Mouse (Mus musculus) hindbrain, embryonic 14.5 days (tissue): ENCODE results near the gene Tcerg1l. TPM values are rescaled to one million over a fixed set of nuclear protein-coding genes. Genes with fewer than 3 reads are reported as not detected.

Experiments used
- ATAC-seq: fragments of 200-750 bp; cut with Nextera tagmentation; 2 replicates; pipeline ENCODE4 v1.8.0; 2017; ENCODE audit warnings: moderate number of reproducible peaks, mild to moderate bottlenecking, moderate TSS enrichment, moderate library complexity; ENCODE audit not compliant: low FRiP score
- DNase-seq: peaks from one replicate; pipeline ENCODE4 v3.0.0-alpha.2; 2015; ENCODE audit warnings: low spot score
- H3K27ac ChIP-seq: fragments of 300-500 bp; sonication (generic); 2 replicates; pipeline ENCODE4 v1.5.1; 2014; ENCODE audit warnings: mild to moderate bottlenecking, moderate library complexity
- H3K27me3 ChIP-seq: fragments of 300-500 bp; sonication (generic); 2 replicates; pipeline ENCODE4 v1.6.1; 2014; ENCODE audit warnings: mild to moderate bottlenecking, low read length, mixed read lengths; ENCODE audit not compliant: control insufficient read depth, insufficient read depth
- H3K36me3 ChIP-seq: fragments of 300-500 bp; sonication (generic); replicated peaks from 2 replicates; pipeline ENCODE4 v1.6.1; 2014; ENCODE audit not compliant: control insufficient read depth, insufficient read depth
- H3K4me1 ChIP-seq: fragments of 300-500 bp; sonication (generic); replicated peaks from 2 replicates; pipeline ENCODE4 v1.6.1; 2014; ENCODE audit warnings: antibody characterized with exemption, low read length, mixed read lengths; ENCODE audit not compliant: control insufficient read depth, insufficient read depth
- H3K4me2 ChIP-seq: fragments of 300-500 bp; sonication (generic); replicated peaks from 2 replicates; pipeline ENCODE4 v1.6.1; 2014; ENCODE audit warnings: mild to moderate bottlenecking, moderate library complexity
- H3K4me3 ChIP-seq: fragments of 300-500 bp; sonication (generic); replicated peaks from 2 replicates; pipeline ENCODE4 v1.5.1; 2014; ENCODE audit warnings: mild to moderate bottlenecking, low read length
- H3K9ac ChIP-seq: fragments of 300-500 bp; sonication (generic); 2 replicates; pipeline ENCODE4 v1.6.1; 2014
- H3K9me3 ChIP-seq: fragments of 300-500 bp; sonication (generic); 2 replicates; pipeline ENCODE4 v1.6.1; 2016; ENCODE audit warnings: low read length; ENCODE audit not compliant: control insufficient read depth
- WGBS: fragments of 180-500 bp; shearing (Covaris S2); extraction: QIAGEN DNeasy Blood & Tissue Kit; methylation state at CpG from one replicate; pipeline ENCODE4 v1.1.7; 2014; 5-methylcytosine and 5-hydroxymethylcytosine counted together
- polyA plus RNA-seq: library from polyadenylated mRNA; unstranded; fragments of >200 nt; fragmentation: Nextera tagmentation; extraction: Ambion mirVana; gene quantifications from 2 replicates; pipeline ENCODE4 v1.2.1, GENCODE M21; 2014

Tcerg1l gene
- 39.7 and 41.0 TPM in 2 replicates for polyA plus RNA-seq

- no peaks in the 10 kb centered on the region for H3K36me3 ChIP-seq
- peak within 1 kb of the TSS; percentile 78 for H3K4me3 ChIP-seq
- no peaks in the 10 kb centered on the region for H3K9me3 ChIP-seq
- under 1% methylated on average over 44 of the region's 76 CpGs for WGBS
- H3K27ac ChIP-seq = peak within 1 kb of the TSS; percentile 77
- no peaks in the 10 kb centered on the region; the same call in 1 of the 2 replicates for H3K4me1 ChIP-seq
- 0 out of 2 replicates have a peak, but pooled peaks cover 6% of the 10 kb centered on the region for H3K27me3 ChIP-seq
- ATAC-seq (peak; percentile 81), DNase-seq (peak; percentile 57)
- H3K4me2 ChIP-seq = peak within 1 kb of the TSS; percentile 99
- H3K9ac ChIP-seq = peak within 1 kb of the TSS; percentile 89
These were observed at the start of gene Tcerg1l for GRCm38 (mm10) chr7:138397485-138398181. Tcerg1l (minus strand) TSS chr7:138397730.

- DNase-seq (no peak), ATAC-seq (no peak)
- Histone ChIP-seq H3K27me3 (no peaks in the 10 kb centered on the region), H3K9ac (no peak overlapping the region), H3K4me2 (no peak overlapping the region), H3K36me3 (no peaks in the 10 kb centered on the region), H3K27ac (no peak overlapping the region), H3K4me1 (no peaks in the 10 kb centered on the region), H3K9me3 (no peaks in the 10 kb centered on the region), H3K4me3 (no peak overlapping the region)
- WGBS = 75% methylated on average over 4 of the region's 4 CpGs
These were observed 44.6 kb upstream of the Tcerg1l start for GRCm38 (mm10) chr7:138442096-138442495.

GRCm38 (mm10) chr7:138432541-138432940 lies 35.0 kb upstream of the Tcerg1l start:
- Histone ChIP-seq H3K27ac (no peak overlapping the region), H3K9ac (no peak overlapping the region), H3K9me3 (no peaks in the 10 kb centered on the region), H3K4me3 (no peak overlapping the region), H3K27me3 (no peaks in the 10 kb centered on the region), H3K4me1 (no peaks in the 10 kb centered on the region), H3K36me3 (no peaks in the 10 kb centered on the region), H3K4me2 (no peak overlapping the region)
- ATAC-seq = no peak
- no peak for DNase-seq
- WGBS = 69% methylated on average over 4 of the region's 4 CpGs

- Histone ChIP-seq H3K9me3 (no peaks in the 10 kb centered on the region), H3K36me3 (no peaks in the 10 kb centered on the region), H3K9ac (no peak overlapping the region), H3K4me1 (no peaks in the 10 kb centered on the region), H3K4me2 (no peak overlapping the region), H3K27me3 (no peaks in the 10 kb centered on the region), H3K4me3 (no peak overlapping the region), H3K27ac (no peak overlapping the region)
- no peak for ATAC-seq
- DNase-seq = no peak
These were observed 33.9 kb upstream of the Tcerg1l start for GRCm38 (mm10) chr7:138431456-138431855.

GRCm38 (mm10) chr7:138429916-138430315 lies 32.4 kb upstream of the Tcerg1l start:
- DNase-seq (no peak), ATAC-seq (no peak)
- Histone ChIP-seq H3K4me1 (no peaks in the 10 kb centered on the region), H3K27ac (no peak overlapping the region), H3K27me3 (no peaks in the 10 kb centered on the region), H3K9me3 (no peaks in the 10 kb centered on the region), H3K9ac (no peak overlapping the region), H3K36me3 (no peaks in the 10 kb centered on the region), H3K4me2 (no peak overlapping the region), H3K4me3 (no peak overlapping the region)
- WGBS = 63% methylated on average over 7 of the region's 7 CpGs

GRCm38 (mm10) chr7:138428826-138429225 lies 31.3 kb upstream of the Tcerg1l start:
- Histone ChIP-seq H3K4me1 (no peaks in the 10 kb centered on the region), H3K27me3 (no peaks in the 10 kb centered on the region), H3K36me3 (no peaks in the 10 kb centered on the region), H3K27ac (no peak overlapping the region), H3K9me3 (no peaks in the 10 kb centered on the region), H3K4me2 (no peak overlapping the region), H3K4me3 (no peak overlapping the region), H3K9ac (no peak overlapping the region)
- ATAC-seq = no peak
- WGBS = 43% methylated on average over 1 of the region's 1 CpGs
- DNase-seq = no peak

GRCm38 (mm10) chr7:138427441-138427840 lies 29.9 kb upstream of the Tcerg1l start:
- Histone ChIP-seq H3K9me3 (no peaks in the 10 kb centered on the region), H3K36me3 (no peaks in the 10 kb centered on the region), H3K27ac (no peak overlapping the region), H3K4me2 (no peak overlapping the region), H3K4me1 (no peaks in the 10 kb centered on the region), H3K27me3 (no peaks in the 10 kb centered on the region), H3K4me3 (no peak overlapping the region), H3K9ac (no peak overlapping the region)
- DNase-seq = no peak
- no peak for ATAC-seq
- 52% methylated on average over 3 of the region's 3 CpGs for WGBS

- Histone ChIP-seq H3K27ac (no peak overlapping the region), H3K4me3 (no peak overlapping the region), H3K9ac (no peak overlapping the region), H3K4me2 (no peak overlapping the region), H3K9me3 (no peaks in the 10 kb centered on the region), H3K36me3 (no peaks in the 10 kb centered on the region), H3K4me1 (0 out of 2 replicates have a peak, but pooled peaks cover 3% of the 10 kb centered on the region), H3K27me3 (no peaks in the 10 kb centered on the region)
- no peak for DNase-seq
- WGBS = 67% methylated on average over 5 of the region's 5 CpGs
- no peak for ATAC-seq
These were observed 16.0 kb upstream of the Tcerg1l start for GRCm38 (mm10) chr7:138413496-138413895.

GRCm38 (mm10) chr7:138401641-138402040 lies 4.1 kb upstream of the Tcerg1l start:
- H3K27me3 ChIP-seq = 0 out of 2 replicates have a peak, but pooled peaks cover 6% of the 10 kb centered on the region
- no peak overlapping the region for H3K9ac ChIP-seq
- WGBS = 89% methylated on average over 5 of the region's 5 CpGs
- H3K4me1 ChIP-seq = no peaks in the 10 kb centered on the region; the same call in 1 of the 2 replicates
- DNase-seq (no peak), ATAC-seq (no peak)
- H3K36me3 ChIP-seq = no peaks in the 10 kb centered on the region
- H3K9me3 ChIP-seq = no peaks in the 10 kb centered on the region
- H3K4me2 ChIP-seq = no peak overlapping the region
- no peak overlapping the region for H3K27ac ChIP-seq
- H3K4me3 ChIP-seq = no peak overlapping the region
